Mouse (Mus musculus): ENCODE results near the gene Gm9944.

DNA sequence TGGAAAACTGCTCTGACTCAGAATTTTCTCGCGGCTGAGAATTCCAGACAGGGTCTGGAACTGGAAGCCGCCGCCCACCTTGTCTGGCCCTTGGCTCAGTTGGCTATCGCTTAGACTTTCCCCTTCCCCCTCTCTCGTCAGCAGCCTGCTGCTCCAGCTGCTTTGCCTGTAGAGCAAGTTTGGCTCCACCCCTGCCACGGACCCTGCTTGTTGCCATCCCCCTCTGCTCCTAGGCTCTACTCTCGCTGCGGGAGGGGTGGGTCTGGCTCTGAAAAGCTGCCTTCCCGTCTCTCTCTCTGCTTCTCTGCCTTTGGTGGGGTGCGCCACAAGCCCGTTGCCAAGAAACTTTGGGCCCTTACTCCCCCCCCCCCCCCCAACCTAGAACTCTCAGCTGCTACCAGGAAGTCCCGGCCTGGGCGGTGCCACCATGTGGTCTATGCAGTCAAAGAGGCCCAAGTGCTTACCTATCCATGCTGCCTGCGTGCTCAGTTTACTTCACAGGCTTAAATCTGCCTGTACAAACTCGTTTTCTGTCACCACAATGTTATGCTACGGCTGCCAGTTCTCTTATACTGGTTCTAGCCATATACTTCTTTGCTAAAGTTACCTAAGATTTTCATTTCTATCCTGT is 48.5 kb downstream of the Gm9944 start:
- TF ChIP-seq CTCF (IDR thresholded peaks at IDR 0.05; ENCODE audit: extremely low read depth, insufficient read length, insufficient replicate concordance, low read depth, low read length) (no peak), POLR2A (IDR thresholded peaks at IDR 0.05; ENCODE audit: low read depth, low read length) (no peak)
